Mouse (Mus musculus) limb, embryonic 14.5 days (tissue): ENCODE results near the gene Cacna1b. TPM values are rescaled to one million over a fixed set of nuclear protein-coding genes. Genes with fewer than 3 reads are reported as not detected.

Experiments used
- ATAC-seq: fragments of 200-750 bp; cut with Nextera tagmentation; 2 replicates; pipeline ENCODE4 v1.8.0; 2017; ENCODE audit warnings: low read depth, moderate number of reproducible peaks, moderate TSS enrichment; ENCODE audit not compliant: low FRiP score
- DNase-seq: peaks from one replicate; pipeline ENCODE4 v3.0.0-alpha.2; 2015; ENCODE audit warnings: low spot score
- H3K27ac ChIP-seq: fragments of 300-500 bp; sonication (generic); replicated peaks from 2 replicates; pipeline ENCODE4 v1.5.1; 2014; ENCODE audit warnings: low read depth, mild to moderate bottlenecking, low read length, moderate library complexity, mixed read lengths
- H3K27me3 ChIP-seq: fragments of 300-500 bp; sonication (generic); 2 replicates; pipeline ENCODE4 v1.6.1; 2014; ENCODE audit warnings: low read length, mixed read lengths; ENCODE audit not compliant: control insufficient read depth, insufficient read depth
- H3K36me3 ChIP-seq: fragments of 300-500 bp; sonication (generic); 2 replicates; pipeline ENCODE4 v1.6.1; 2014; ENCODE audit warnings: mild to moderate bottlenecking, low read length, moderate library complexity, mixed read lengths; ENCODE audit not compliant: control insufficient read depth, insufficient read depth
- H3K4me1 ChIP-seq: fragments of 300-500 bp; sonication (generic); 2 replicates; pipeline ENCODE4 v1.6.1; 2014; ENCODE audit warnings: antibody characterized with exemption, low read length, mixed read lengths; ENCODE audit not compliant: control insufficient read depth, insufficient read depth
- H3K4me2 ChIP-seq: fragments of 300-500 bp; sonication (generic); replicated peaks from 2 replicates; pipeline ENCODE4 v1.6.1; 2014; ENCODE audit warnings: low read depth, mild to moderate bottlenecking, low read length, moderate library complexity; ENCODE audit not compliant: severe bottlenecking
- H3K4me3 ChIP-seq: fragments of 300-500 bp; sonication (generic); replicated peaks from 2 replicates; pipeline ENCODE4 v1.5.1; 2014; ENCODE audit warnings: low read length
- H3K9ac ChIP-seq: fragments of 300-500 bp; sonication (generic); 2 replicates; pipeline ENCODE4 v1.6.1; 2014; ENCODE audit warnings: mild to moderate bottlenecking, low read depth, low read length, moderate library complexity; ENCODE audit not compliant: severe bottlenecking
- H3K9me3 ChIP-seq: fragments of 300-500 bp; sonication (generic); 2 replicates; pipeline ENCODE4 v1.6.1; 2016; ENCODE audit warnings: low read length; ENCODE audit not compliant: control insufficient read depth
- POLR2A ChIP-seq: fragments of 200-500 bp; IDR thresholded peaks from 2 replicates; pipeline ENCODE4 v1.8.0; 2012; ENCODE audit warnings: inconsistent platforms, mild to moderate bottlenecking, moderate library complexity, borderline replicate concordance; ENCODE audit not compliant: insufficient read depth, insufficient read length; ENCODE audit errors: extremely low read depth
- WGBS: fragments of 180-500 bp; shearing (Covaris S2); extraction: QIAGEN DNeasy Blood & Tissue Kit; methylation state at CpG from one replicate; pipeline ENCODE4 v1.1.7; 2014; 5-methylcytosine and 5-hydroxymethylcytosine counted together
- polyA plus RNA-seq, 2 experiments: library from polyadenylated mRNA; depleted of rRNA in 1 of 2; stranded (reverse) in 1 of 2; unstranded in 1 of 2; fragments of >200 nt; fragmentation: Nextera tagmentation in 1 of 2; extraction: Ambion mirVana in 1 of 2; gene quantifications; 2 replicates each; pipeline versions ENCODE4 v1.2.1 to v1.2.3; 2012 to 2014

Cacna1b gene
- polyA plus RNA-seq, 2 experiments: 1.4 to 2.7 TPM

DNA sequence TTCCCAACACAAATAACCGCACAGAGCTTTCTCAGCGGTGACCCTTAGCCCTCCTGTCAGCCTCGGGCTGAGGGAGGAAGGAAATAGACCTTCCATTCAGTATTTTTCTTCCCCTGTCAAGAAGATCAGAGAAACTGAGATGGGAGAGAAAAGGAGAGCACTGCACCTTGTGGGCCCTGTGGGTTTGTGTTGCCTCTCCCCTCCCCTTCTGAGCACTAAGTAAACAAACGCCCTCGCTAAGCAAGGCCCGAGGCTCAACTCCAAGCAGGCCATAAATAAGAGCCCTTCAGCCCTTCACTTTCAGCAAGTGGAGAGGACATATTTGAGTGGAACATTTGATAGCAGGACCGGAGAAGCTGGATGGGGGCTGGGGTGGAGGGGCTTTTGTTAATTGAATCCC lies 209.0 kb downstream of the Cacna1b start:
- no peak for DNase-seq
- H3K36me3 ChIP-seq: no peaks in the 10 kb centered on the region
- ATAC-seq: no peak
- no peak for TF ChIP-seq POLR2A
- no peaks in the 10 kb centered on the region for H3K4me1 ChIP-seq
- no peaks in the 10 kb centered on the region for H3K9me3 ChIP-seq
- no peak overlapping the region for H3K4me2 ChIP-seq
- H3K9ac ChIP-seq: no peak overlapping the region
- WGBS: 20% methylated on average over 7 of the region's 7 CpGs
- H3K27ac ChIP-seq: no peak overlapping the region
- no peaks in the 10 kb centered on the region for H3K27me3 ChIP-seq
- no peak overlapping the region for H3K4me3 ChIP-seq

Other genes starting within 250 kb of the Cacna1b start
- gene Ehmt1, start 156.5 kb upstream of the Cacna1b start, polyA plus RNA-seq (2012; rRNA removed): 98.3 and 123 TPM in 2 replicates
- gene Ehmt1, start 156.5 kb upstream of the Cacna1b start, polyA plus RNA-seq (2014; fragmentation: Nextera tagmentation; extraction: Ambion mirVana): 74.6 and 79.6 TPM in 2 replicates
- 65.0 and 80.7 TPM in 2 replicates for gene Arrdc1, start 172.1 kb upstream of the Cacna1b start, polyA plus RNA-seq (2012; rRNA removed)
- gene Arrdc1, start 172.1 kb upstream of the Cacna1b start, polyA plus RNA-seq (2014; fragmentation: Nextera tagmentation; extraction: Ambion mirVana): 33.1 and 34.1 TPM in 2 replicates
- 30.7 and 31.5 TPM in 2 replicates for gene Zmynd19, start 186.6 kb upstream of the Cacna1b start, polyA plus RNA-seq (2012; rRNA removed)
- gene Zmynd19, start 186.6 kb upstream of the Cacna1b start, polyA plus RNA-seq (2014; fragmentation: Nextera tagmentation; extraction: Ambion mirVana): 21.2 and 22.1 TPM in 2 replicates
- gene Dph7, start 199.2 kb upstream of the Cacna1b start, polyA plus RNA-seq (2012; rRNA removed): 36.6 and 41.0 TPM in 2 replicates
- gene Dph7, start 199.2 kb upstream of the Cacna1b start, polyA plus RNA-seq (2014; fragmentation: Nextera tagmentation; extraction: Ambion mirVana): 30.4 and 32.0 TPM in 2 replicates
- 63.6 and 81.9 TPM in 2 replicates for gene Mrpl41, start 211.9 kb upstream of the Cacna1b start, polyA plus RNA-seq (2012; rRNA removed)
- gene Mrpl41, start 211.9 kb upstream of the Cacna1b start, polyA plus RNA-seq (2014; fragmentation: Nextera tagmentation; extraction: Ambion mirVana): 133 and 136 TPM in 2 replicates
- 11.1 and 12.0 TPM in 2 replicates for gene Pnpla7, start 212.9 kb upstream of the Cacna1b start, polyA plus RNA-seq (2012; rRNA removed)
- gene Pnpla7, start 212.9 kb upstream of the Cacna1b start, polyA plus RNA-seq (2014; fragmentation: Nextera tagmentation; extraction: Ambion mirVana): 7.9 and 9.0 TPM in 2 replicates